Mouse (Mus musculus) liver, adult 2 months (tissue): Measurements from ENCODE around the gene 1700042G07Rik.

Experiments
- CTCF ChIP-seq: fragments of 200-500 bp; IDR thresholded peaks from 2 replicates; pipeline ENCODE4 v1.5.1; 2011; ENCODE audit warnings: low read depth, low read length, control low read depth
- POLR2A ChIP-seq: fragments of 200-500 bp; IDR thresholded peaks from 2 replicates; pipeline ENCODE4 v1.6.1; 2011; ENCODE audit warnings: low read length, control low read depth; ENCODE audit not compliant: insufficient read depth; ENCODE audit errors: extremely low read depth

GRCm38 (mm10) chr4:116159912-116160311 lies 13.3 kb upstream of the 1700042G07Rik start:
- TF ChIP-seq CTCF (no peak), POLR2A (no peak)
